Comparison of ENCODE assay signal across 12 mouse cellular contexts in the genomic region with DNA sequence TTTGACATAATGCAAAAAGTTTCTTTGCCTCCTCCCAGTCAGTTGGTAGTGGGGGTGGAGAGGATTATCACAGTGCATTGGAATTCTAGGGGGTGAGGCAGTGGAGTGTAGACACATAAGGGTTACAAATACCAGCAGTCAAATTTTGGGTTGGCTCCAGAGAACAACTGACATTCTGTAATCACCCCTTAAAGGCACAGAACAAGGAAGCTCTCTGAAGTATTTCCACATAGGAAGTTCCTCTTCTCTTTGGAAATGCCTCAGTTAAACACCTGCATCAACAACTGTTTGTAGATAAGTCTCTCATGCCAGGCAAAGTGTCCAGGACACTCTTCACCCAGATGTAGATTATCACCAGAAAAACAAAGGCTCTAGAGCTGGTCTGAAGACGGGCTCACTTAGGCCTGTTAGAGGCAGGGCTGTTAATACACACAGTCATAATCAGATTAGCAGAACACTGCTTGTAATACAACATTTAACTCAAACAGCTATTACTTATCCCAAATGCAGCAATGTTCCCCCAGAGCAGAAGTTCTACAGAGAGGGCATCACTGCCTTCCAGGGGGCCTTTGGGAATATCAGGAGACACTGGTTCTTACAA.
DNase-seq lines count a peak whose midpoint lies in the region; ATAC-seq and TF ChIP-seq lines count a peak whose summit lies in the region.
"Had no signal": no experiment of that assay in that cellular context is flagged by ENCODE, and none has a peak within 500 bp of the region (broad histone marks: within the 10 kb centered on the region; RNA-seq: fewer than 3 reads in every experiment).

No protein-coding gene starts in this region.

- H3K36me3 ChIP-seq in kidney, adult 2 months (ENCODE audit: control insufficient read depth, insufficient read depth, low read length): no peaks in the 10 kb centered on the region; the same call in 1 of the 2 replicates
- peaks cover under 1% of the 10 kb centered on the region; the same call in 1 of the 2 replicates for H3K36me3 ChIP-seq in kidney, embryonic 14.5 days (ENCODE audit: control insufficient read depth, insufficient read depth, low read length)
- H3K36me3 ChIP-seq in liver, embryonic 12.5 days: 0 out of 2 replicates have a peak, but pooled peaks cover 20% of the 10 kb centered on the region
- peaks cover under 1% of the 10 kb centered on the region; the same call in 1 of the 2 replicates for H3K36me3 ChIP-seq in stomach, embryonic 15.5 days

- peak overlapping the region; percentile 86 for H3K27ac ChIP-seq in kidney, adult 2 months (ENCODE audit: insufficient read depth, low read depth, low read length)
- no peak overlapping the region for H3K27ac ChIP-seq in kidney, embryonic 14.5 days (ENCODE audit: low read depth, low read length)
- H3K27ac ChIP-seq in liver, embryonic 12.5 days: 0 out of 2 replicates have a peak overlapping the region, but pooled peaks have one; percentile 32
- H3K27ac ChIP-seq in stomach, embryonic 15.5 days: peak overlapping the region; percentile 17; the same call in 1 of the 2 replicates

- no peak for ATAC-seq in kidney, embryonic 14.5 days (ENCODE audit: low FRiP score, low TSS enrichment)
- peak; percentile 48; the same call in 1 of the 2 replicates for ATAC-seq in liver, embryonic 12.5 days
- ATAC-seq in stomach, embryonic 15.5 days (ENCODE audit: insufficient read depth, low FRiP score, low read depth): peak; percentile 58; the same call in 1 of the 2 replicates
- ATAC-seq: forebrain, embryonic 14.5 days; Patski had no signal

- H3K4me1 ChIP-seq in kidney, adult 2 months (ENCODE audit: control insufficient read depth, insufficient read depth, low read length): peaks cover 18% of the 10 kb centered on the region
- 0 out of 2 replicates have a peak, but pooled peaks cover 3% of the 10 kb centered on the region for H3K4me1 ChIP-seq in kidney, embryonic 14.5 days (ENCODE audit: control insufficient read depth, insufficient read depth, low read length)
- H3K4me1 ChIP-seq in liver, embryonic 12.5 days: peaks cover 52% of the 10 kb centered on the region
- no peaks in the 10 kb centered on the region for H3K4me1 ChIP-seq in stomach, embryonic 15.5 days

- WGBS in kidney, adult 2 months: 48% methylated on average over 1 of the region's 1 CpGs
- WGBS in kidney, embryonic 14.5 days: 89% methylated on average over 1 of the region's 1 CpGs
- 19% methylated on average over 1 of the region's 1 CpGs for WGBS in liver, embryonic 12.5 days (ENCODE audit: insufficient replicate concordance)
- 51% methylated on average over 1 of the region's 1 CpGs for WGBS in stomach, embryonic 15.5 days

- no peaks in the 10 kb centered on the region for H3K27me3 ChIP-seq in kidney, adult 2 months (replicated peaks; ENCODE audit: control insufficient read depth, insufficient read depth, low read length)
- no peaks in the 10 kb centered on the region for H3K27me3 ChIP-seq in kidney, embryonic 14.5 days (ENCODE audit: control insufficient read depth, insufficient read depth, low read length)
- H3K27me3 ChIP-seq in liver, embryonic 12.5 days (replicated peaks): no peaks in the 10 kb centered on the region
- no peaks in the 10 kb centered on the region for H3K27me3 ChIP-seq in stomach, embryonic 15.5 days (replicated peaks)
- H3K27me3 ChIP-seq: Patski had no signal

- H3K9me3 ChIP-seq in kidney, embryonic 14.5 days (ENCODE audit: control insufficient read depth, low read length): no peaks in the 10 kb centered on the region
- H3K9me3 ChIP-seq in liver, embryonic 12.5 days (replicated peaks): no peaks in the 10 kb centered on the region
- no peaks in the 10 kb centered on the region for H3K9me3 ChIP-seq in stomach, embryonic 15.5 days

- TF ChIP-seq CTCF in kidney, adult 2 months (conservative IDR thresholded peaks at IDR 0.05; ENCODE audit: insufficient read depth, insufficient read length, low read depth, low read length): no peak

- H3K4me3 ChIP-seq in kidney, adult 2 months (ENCODE audit: insufficient read depth, low read depth, low read length): no peak overlapping the region
- no peak overlapping the region for H3K4me3 ChIP-seq in kidney, embryonic 14.5 days (ENCODE audit: low read length)
- no peak overlapping the region for H3K4me3 ChIP-seq in liver, embryonic 12.5 days
- H3K4me3 ChIP-seq in stomach, embryonic 15.5 days (replicated peaks): no peak overlapping the region

- TF ChIP-seq POLR2A in kidney, adult 2 months (IDR thresholded peaks at IDR 0.05; ENCODE audit: low read depth, low read length): no peak

- H3K4me2 ChIP-seq in kidney, embryonic 14.5 days (replicated peaks; ENCODE audit: low read depth, low read length): no peak overlapping the region
- no peak overlapping the region for H3K4me2 ChIP-seq in liver, embryonic 12.5 days
- H3K4me2 ChIP-seq in stomach, embryonic 15.5 days: no peak overlapping the region
- H3K4me2 ChIP-seq: midbrain, embryonic 11.5 days had no signal

- H3K9ac ChIP-seq in kidney, embryonic 14.5 days (ENCODE audit: low read depth, low read length): no peak overlapping the region
- no peak overlapping the region for H3K9ac ChIP-seq in liver, embryonic 12.5 days
- H3K9ac ChIP-seq in stomach, embryonic 15.5 days: no peak overlapping the region

- peak; percentile 61 for DNase-seq in kidney, adult 2 months
- peak; percentile 64 to 69 for DNase-seq in heart, adult 9 months (ENCODE audit: low spot score in 2 of 2)
- no peak for DNase-seq in ovary, adult 18-20 months (ENCODE audit: low spot score)
- DNase-seq in thymus, postnatal 0 days (ENCODE audit: low spot score): no peak
- no peak for DNase-seq in cerebellum, postnatal 36 days
- DNase-seq: retina, postnatal 1 day had no signal

Comparison
In these comparisons a context has a peak if more than half of its experiments do, and no peak if none do; other contexts are left out.
1. DNase-seq: peak in kidney, adult 2 months (single experiment) and heart, adult 9 months (2 of 2); none in ovary, adult 18-20 months (single experiment), thymus, postnatal 0 days (single experiment) and cerebellum, postnatal 36 days (0 of 2).